Mouse (Mus musculus): ENCODE data around the gene Rorb. TPM values are rescaled to one million over a fixed set of nuclear protein-coding genes. Genes with fewer than 3 reads are reported as not detected.

The Rorb gene
- polyA plus RNA-seq (2015; fragmentation: Nextera tagmentation; extraction: Ambion mirVana) = 19.7 and 21.7 TPM in 2 replicates

DNA sequence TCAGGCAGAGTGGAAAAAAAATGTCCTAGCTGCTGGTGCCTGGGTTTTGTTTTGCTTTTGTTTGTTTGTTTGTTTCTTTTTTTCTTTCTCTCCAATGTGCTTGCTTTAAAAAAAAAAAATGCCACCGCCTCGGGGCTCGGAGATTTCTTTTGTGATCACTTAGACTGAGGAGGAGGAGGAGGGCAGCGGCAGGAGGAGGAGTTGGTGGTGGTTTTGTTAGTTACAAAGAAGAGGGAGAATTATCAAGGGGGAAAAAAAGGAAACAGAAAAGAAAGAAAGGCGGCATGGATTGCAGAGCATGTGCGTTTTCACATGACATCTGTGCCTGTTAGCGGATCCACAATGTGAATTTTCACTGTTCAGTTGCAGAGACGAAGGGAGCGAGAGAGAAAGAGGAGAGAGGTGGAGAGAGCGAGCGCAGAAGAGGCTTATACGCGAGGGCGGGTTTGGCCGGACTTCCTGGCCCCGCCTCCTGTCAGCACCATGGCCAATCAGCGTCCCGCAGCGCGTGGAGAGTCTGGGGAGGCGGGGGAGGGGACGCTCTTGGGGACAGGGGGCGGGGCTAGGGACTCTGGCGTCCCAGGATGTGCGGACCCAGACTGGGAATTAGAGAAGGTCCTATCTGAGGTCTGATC, at the start of gene Rorb:
Gene Rorb (minus strand): TSS at position 404 of the 635 bp plus-strand sequence.
- Histone ChIP-seq H3K4me1 (replicated peaks; ENCODE audit: control insufficient read depth, insufficient read depth, low read length) (peaks cover 18% of the 10 kb centered on the region), H3K4me3 (replicated peaks; ENCODE audit: low read length) (peak within 1 kb of the TSS; percentile 64), H3K9ac (replicated peaks; ENCODE audit: low read depth, low read length) (peak within 1 kb of the TSS; percentile 59), H3K4me2 (ENCODE audit: low read length) (peak within 1 kb of the TSS; percentile 94), H3K9me3 (ENCODE audit: control insufficient read depth, low read length) (no peaks in the 10 kb centered on the region), H3K27me3 (replicated peaks; ENCODE audit: control insufficient read depth, insufficient read depth, low read length) (no peaks in the 10 kb centered on the region; the same call in 1 of the 2 replicates), H3K27ac (ENCODE audit: low read length) (peak within 1 kb of the TSS; percentile 17), H3K36me3 (ENCODE audit: control insufficient read depth, insufficient read depth) (no peaks in the 10 kb centered on the region)
- WGBS = 0% methylated on average over 25 of the region's 25 CpGs
- peak; percentile 96 for ATAC-seq

DNA sequence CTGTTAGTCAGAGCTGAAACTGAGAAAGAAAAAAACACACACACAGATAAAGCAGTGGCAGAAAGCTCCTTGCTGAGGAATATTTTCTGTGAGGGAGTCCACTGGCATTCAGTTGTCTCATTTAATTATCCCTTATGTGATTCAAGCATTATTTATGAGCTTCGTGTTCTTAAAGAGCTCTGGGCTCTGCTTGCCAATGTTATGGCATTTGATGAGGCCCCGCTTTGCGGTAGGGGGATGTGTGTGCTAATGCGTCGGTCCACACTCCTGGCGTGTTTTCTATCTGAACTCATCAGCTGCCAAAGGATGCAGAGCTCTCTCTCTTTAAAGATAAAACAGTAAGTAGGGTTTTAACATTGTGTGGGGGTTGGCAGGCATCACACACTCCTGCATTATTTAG, 37.9 kb upstream of the Rorb start:
- no peak overlapping the region for H3K9ac ChIP-seq (replicated peaks; ENCODE audit: low read depth, low read length)
- no peaks in the 10 kb centered on the region for H3K27me3 ChIP-seq (replicated peaks; ENCODE audit: control insufficient read depth, insufficient read depth, low read length)
- H3K27ac ChIP-seq (ENCODE audit: low read length) = no peak overlapping the region
- WGBS = 24% methylated on average over 6 of the region's 6 CpGs
- H3K4me3 ChIP-seq (replicated peaks; ENCODE audit: low read length) = no peak overlapping the region
- ATAC-seq = peak; percentile 80
- 0 out of 2 replicates have a peak overlapping the region, but pooled peaks have one; percentile 14 for H3K4me2 ChIP-seq (ENCODE audit: low read length)
- H3K4me1 ChIP-seq (replicated peaks; ENCODE audit: control insufficient read depth, insufficient read depth, low read length) = peaks cover 5% of the 10 kb centered on the region
- no peaks in the 10 kb centered on the region for H3K9me3 ChIP-seq (ENCODE audit: control insufficient read depth, low read length)
- H3K36me3 ChIP-seq (ENCODE audit: control insufficient read depth, insufficient read depth) = no peaks in the 10 kb centered on the region

DNA sequence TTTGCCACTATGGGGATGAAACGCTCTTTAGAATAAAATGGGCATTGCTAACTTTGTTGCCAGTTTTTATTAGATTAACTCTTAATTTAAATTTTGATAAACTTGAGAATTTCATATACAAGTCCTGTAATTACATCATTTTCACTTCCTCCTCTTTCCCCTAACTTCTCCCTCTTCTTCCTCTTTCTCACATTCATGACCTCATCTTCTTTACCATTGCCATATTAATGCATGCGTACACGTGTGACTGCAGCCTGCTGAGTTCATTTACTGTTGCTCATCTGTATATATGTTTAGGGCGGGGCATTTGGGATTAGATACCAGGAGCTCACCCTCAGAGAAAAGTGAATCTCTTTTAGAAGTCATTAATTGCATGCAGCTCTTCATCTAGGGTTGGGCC, 33.5 kb upstream of the Rorb start:
- WGBS = 92% methylated on average over 4 of the region's 4 CpGs
- no peak overlapping the region for H3K4me3 ChIP-seq (replicated peaks; ENCODE audit: low read length)
- no peaks in the 10 kb centered on the region for H3K27me3 ChIP-seq (replicated peaks; ENCODE audit: control insufficient read depth, insufficient read depth, low read length)
- no peaks in the 10 kb centered on the region for H3K36me3 ChIP-seq (ENCODE audit: control insufficient read depth, insufficient read depth)
- H3K9me3 ChIP-seq (ENCODE audit: control insufficient read depth, low read length) = no peaks in the 10 kb centered on the region
- H3K9ac ChIP-seq (replicated peaks; ENCODE audit: low read depth, low read length) = no peak overlapping the region
- no peak for ATAC-seq
- no peak overlapping the region for H3K4me2 ChIP-seq (ENCODE audit: low read length)
- peaks cover 5% of the 10 kb centered on the region for H3K4me1 ChIP-seq (replicated peaks; ENCODE audit: control insufficient read depth, insufficient read depth, low read length)
- no peak overlapping the region for H3K27ac ChIP-seq (ENCODE audit: low read length)

DNA sequence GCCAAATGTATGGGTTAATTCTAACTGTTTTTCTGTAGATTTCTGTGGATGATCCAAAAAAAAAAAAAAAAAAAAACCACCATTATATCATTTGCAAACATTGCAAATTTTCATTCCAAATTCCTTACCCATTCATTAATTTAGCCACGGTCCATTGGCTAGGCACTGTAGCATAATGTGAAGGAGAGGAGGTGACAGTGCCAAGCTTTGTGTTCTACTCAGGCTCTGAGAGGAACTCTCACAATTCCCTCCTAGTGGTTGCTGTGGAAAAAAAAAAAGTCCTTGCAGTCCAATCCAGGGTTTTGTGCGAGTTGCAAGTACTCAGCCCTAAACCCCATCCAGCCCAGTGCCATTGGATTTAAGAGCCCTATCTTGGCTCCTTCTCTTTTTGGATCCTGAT, 25.9 kb upstream of the Rorb start:
- no peak overlapping the region for H3K4me2 ChIP-seq (ENCODE audit: low read length)
- H3K27ac ChIP-seq (ENCODE audit: low read length) = no peak overlapping the region
- no peak overlapping the region for H3K4me3 ChIP-seq (replicated peaks; ENCODE audit: low read length)
- no peaks in the 10 kb centered on the region for H3K27me3 ChIP-seq (replicated peaks; ENCODE audit: control insufficient read depth, insufficient read depth, low read length)
- 8% methylated on average over 2 of the region's 2 CpGs for WGBS
- no peaks in the 10 kb centered on the region for H3K36me3 ChIP-seq (ENCODE audit: control insufficient read depth, insufficient read depth)
- no peaks in the 10 kb centered on the region for H3K9me3 ChIP-seq (ENCODE audit: control insufficient read depth, low read length)
- ATAC-seq = peak; percentile 70
- H3K4me1 ChIP-seq (replicated peaks; ENCODE audit: control insufficient read depth, insufficient read depth, low read length) = no peaks in the 10 kb centered on the region
- H3K9ac ChIP-seq (replicated peaks; ENCODE audit: low read depth, low read length) = no peak overlapping the region

DNA sequence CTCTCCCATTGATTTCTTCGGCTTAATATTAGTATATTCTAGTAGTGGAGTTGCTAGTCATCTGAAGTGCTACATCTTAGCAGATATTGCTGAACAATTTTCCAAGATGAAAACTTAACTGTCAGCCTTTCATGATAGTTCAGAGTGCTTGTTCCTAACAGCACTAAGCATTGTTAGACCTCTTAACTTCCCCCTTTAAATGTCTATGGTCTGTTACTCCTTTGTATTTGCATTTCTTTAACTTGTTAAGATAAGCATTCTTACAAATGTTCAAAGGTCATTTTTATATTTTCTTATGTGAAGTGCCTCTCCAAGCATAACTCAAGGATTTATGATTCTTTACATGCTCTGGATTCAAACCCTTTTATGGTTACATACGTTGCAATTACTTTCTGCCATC, 24.8 kb upstream of the Rorb start:
- no peak overlapping the region for H3K4me3 ChIP-seq (replicated peaks; ENCODE audit: low read length)
- no peak overlapping the region for H3K27ac ChIP-seq (ENCODE audit: low read length)
- WGBS = 94% methylated on average over 2 of the region's 2 CpGs
- no peak overlapping the region for H3K9ac ChIP-seq (replicated peaks; ENCODE audit: low read depth, low read length)
- H3K4me2 ChIP-seq (ENCODE audit: low read length) = no peak overlapping the region
- no peaks in the 10 kb centered on the region for H3K9me3 ChIP-seq (ENCODE audit: control insufficient read depth, low read length)
- no peaks in the 10 kb centered on the region for H3K36me3 ChIP-seq (ENCODE audit: control insufficient read depth, insufficient read depth)
- H3K27me3 ChIP-seq (replicated peaks; ENCODE audit: control insufficient read depth, insufficient read depth, low read length) = no peaks in the 10 kb centered on the region
- no peaks in the 10 kb centered on the region for H3K4me1 ChIP-seq (replicated peaks; ENCODE audit: control insufficient read depth, insufficient read depth, low read length)
- ATAC-seq = no peak

DNA sequence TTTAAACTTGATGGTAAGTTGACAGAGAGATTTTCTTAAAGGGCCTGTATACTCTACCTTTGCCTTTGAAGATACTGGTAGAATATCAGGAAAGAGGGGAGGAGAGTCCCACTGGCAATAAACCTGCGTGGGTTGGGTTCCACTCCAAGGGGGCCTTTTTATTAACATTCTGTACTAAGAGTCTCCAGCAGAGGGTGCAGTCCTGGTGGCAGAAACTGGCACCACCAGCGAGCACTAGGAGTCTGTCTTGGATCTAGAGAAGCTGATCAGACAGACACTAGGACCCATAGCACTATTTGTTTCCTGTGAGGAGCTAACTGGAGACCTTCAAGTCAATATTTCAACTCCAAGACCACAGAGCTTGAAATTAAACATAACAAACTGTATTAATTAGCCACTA, 11.3 kb upstream of the Rorb start:
- no peak overlapping the region for H3K4me2 ChIP-seq (ENCODE audit: low read length)
- no peaks in the 10 kb centered on the region for H3K36me3 ChIP-seq (ENCODE audit: control insufficient read depth, insufficient read depth)
- H3K9me3 ChIP-seq (ENCODE audit: control insufficient read depth, low read length) = no peaks in the 10 kb centered on the region
- no peak overlapping the region for H3K4me3 ChIP-seq (replicated peaks; ENCODE audit: low read length)
- no peak for ATAC-seq
- H3K27me3 ChIP-seq (replicated peaks; ENCODE audit: control insufficient read depth, insufficient read depth, low read length) = no peaks in the 10 kb centered on the region
- H3K27ac ChIP-seq (ENCODE audit: low read length) = no peak overlapping the region
- no peaks in the 10 kb centered on the region for H3K4me1 ChIP-seq (replicated peaks; ENCODE audit: control insufficient read depth, insufficient read depth, low read length)
- WGBS = 46% methylated on average over 2 of the region's 2 CpGs
- no peak overlapping the region for H3K9ac ChIP-seq (replicated peaks; ENCODE audit: low read depth, low read length)

DNA sequence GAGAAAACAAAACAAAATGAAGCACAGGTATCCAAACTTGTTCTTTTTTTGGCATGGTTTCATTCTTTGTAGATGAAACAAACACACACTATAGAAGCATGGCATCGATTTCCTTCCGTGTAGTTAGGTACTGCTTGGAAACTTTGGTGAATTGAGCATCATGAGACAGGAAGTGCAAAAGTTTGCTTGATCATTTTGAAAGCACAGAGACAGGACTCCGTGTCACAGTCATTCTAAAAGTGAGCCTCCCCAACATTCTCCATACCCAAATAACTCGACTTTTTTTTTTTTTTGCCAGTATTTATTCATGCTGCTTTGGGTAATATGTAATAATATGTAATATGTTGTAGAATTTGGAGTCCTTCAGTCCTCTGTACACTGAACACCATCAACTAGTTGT, 1.2 kb upstream of the Rorb start:
- Histone ChIP-seq H3K4me2 (ENCODE audit: low read length) (no peak overlapping the region), H3K36me3 (ENCODE audit: control insufficient read depth, insufficient read depth) (no peaks in the 10 kb centered on the region), H3K4me3 (replicated peaks; ENCODE audit: low read length) (no peak overlapping the region), H3K27me3 (replicated peaks; ENCODE audit: control insufficient read depth, insufficient read depth, low read length) (no peaks in the 10 kb centered on the region; the same call in 1 of the 2 replicates), H3K27ac (ENCODE audit: low read length) (no peak overlapping the region), H3K4me1 (replicated peaks; ENCODE audit: control insufficient read depth, insufficient read depth, low read length) (peaks cover 18% of the 10 kb centered on the region), H3K9ac (replicated peaks; ENCODE audit: low read depth, low read length) (no peak overlapping the region), H3K9me3 (ENCODE audit: control insufficient read depth, low read length) (no peaks in the 10 kb centered on the region)
- ATAC-seq = no peak
- 65% methylated on average over 4 of the region's 4 CpGs for WGBS

DNA sequence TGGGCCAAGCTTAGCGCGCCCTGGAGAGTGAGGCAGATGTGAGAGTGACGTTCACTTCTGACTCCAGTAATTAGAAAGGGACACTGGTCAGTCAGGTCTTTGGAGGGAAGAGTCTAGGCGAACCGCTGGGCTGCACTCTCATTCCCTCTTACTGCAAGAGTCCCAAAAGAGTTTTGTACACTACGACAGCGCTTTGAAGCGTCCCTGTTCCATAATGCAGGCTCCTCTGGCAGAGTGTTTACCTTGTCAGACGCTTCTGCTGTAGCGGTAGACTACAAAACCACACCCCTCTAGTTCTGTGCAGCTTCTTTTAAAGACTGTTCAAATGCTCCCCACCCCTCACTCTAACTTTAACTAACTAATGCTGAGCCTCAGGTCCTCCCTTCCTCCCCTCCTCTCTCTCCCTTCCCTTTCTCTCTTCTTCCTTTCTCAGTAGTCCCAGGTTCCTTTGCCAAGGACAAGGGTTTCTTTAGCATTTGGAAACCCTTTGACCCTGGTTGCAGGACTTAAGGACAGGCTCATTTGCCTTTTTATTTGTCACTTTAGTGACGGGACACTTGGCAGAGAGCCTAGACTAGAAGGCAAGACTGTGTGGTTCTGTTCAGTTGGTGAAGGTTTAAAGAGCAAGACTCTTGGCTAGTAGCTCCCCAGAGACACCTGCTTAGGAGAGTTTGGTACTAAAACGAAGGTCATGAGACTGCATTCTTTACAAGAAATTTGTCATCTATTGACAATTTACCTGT, 603 bp upstream of the Rorb start:
- WGBS = 3% methylated on average over 12 of the region's 12 CpGs
- no peak for ATAC-seq
- Histone ChIP-seq H3K9ac (replicated peaks; ENCODE audit: low read depth, low read length) (peak overlapping the region; percentile 59; the same call in 1 of the 2 replicates), H3K27ac (ENCODE audit: low read length) (no peak overlapping the region), H3K27me3 (replicated peaks; ENCODE audit: control insufficient read depth, insufficient read depth, low read length) (no peaks in the 10 kb centered on the region; the same call in 1 of the 2 replicates), H3K4me1 (replicated peaks; ENCODE audit: control insufficient read depth, insufficient read depth, low read length) (peaks cover 18% of the 10 kb centered on the region), H3K36me3 (ENCODE audit: control insufficient read depth, insufficient read depth) (no peaks in the 10 kb centered on the region), H3K9me3 (ENCODE audit: control insufficient read depth, low read length) (no peaks in the 10 kb centered on the region), H3K4me3 (replicated peaks; ENCODE audit: low read length) (peak overlapping the region; percentile 64), H3K4me2 (ENCODE audit: low read length) (peak overlapping the region; percentile 94)

DNA sequence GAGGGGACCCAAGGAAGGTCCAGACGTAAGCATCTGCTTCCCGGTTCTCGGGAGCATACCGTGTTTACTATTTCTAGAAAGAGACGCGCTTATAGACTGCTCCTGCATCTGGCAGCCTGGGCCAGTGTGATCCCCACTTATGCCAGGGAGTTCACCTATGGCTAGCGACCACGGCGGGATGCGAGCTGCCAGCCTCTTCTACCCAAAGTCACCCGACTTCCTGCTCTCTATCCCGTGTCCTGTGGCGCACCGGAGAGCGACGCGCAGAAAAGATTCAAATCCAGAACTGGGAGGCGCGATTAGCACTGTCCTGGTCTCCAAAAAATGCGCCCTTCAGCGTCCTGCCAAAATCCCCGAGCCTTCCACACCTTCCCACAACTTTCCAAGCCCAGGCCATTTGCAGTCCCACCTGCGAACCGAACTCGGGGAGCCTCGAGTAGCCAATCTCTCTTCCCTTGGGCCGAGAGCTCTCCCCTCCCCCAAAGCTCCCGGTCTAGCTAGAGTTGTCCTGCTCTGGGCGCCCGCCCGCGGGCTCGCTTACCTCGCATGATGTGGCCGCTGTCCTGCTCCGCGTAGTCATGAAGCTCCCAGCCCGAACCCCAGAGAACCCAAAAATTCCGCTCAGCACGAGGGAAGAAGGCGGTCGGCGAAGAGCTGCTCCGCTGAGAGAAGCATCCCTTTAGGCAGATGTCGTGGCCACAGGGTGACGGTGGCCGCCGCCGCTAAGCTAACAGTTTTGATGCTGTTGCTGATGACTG, 806 bp downstream of the Rorb start:
- Histone ChIP-seq H3K27ac (ENCODE audit: low read length) (peak overlapping the region; percentile 17), H3K27me3 (replicated peaks; ENCODE audit: control insufficient read depth, insufficient read depth, low read length) (no peaks in the 10 kb centered on the region; the same call in 1 of the 2 replicates), H3K36me3 (ENCODE audit: control insufficient read depth, insufficient read depth) (no peaks in the 10 kb centered on the region), H3K4me2 (ENCODE audit: low read length) (peak overlapping the region; percentile 94), H3K4me1 (replicated peaks; ENCODE audit: control insufficient read depth, insufficient read depth, low read length) (peaks cover 18% of the 10 kb centered on the region), H3K9ac (replicated peaks; ENCODE audit: low read depth, low read length) (peak overlapping the region; percentile 59), H3K4me3 (replicated peaks; ENCODE audit: low read length) (peak overlapping the region; percentile 64), H3K9me3 (ENCODE audit: control insufficient read depth, low read length) (no peaks in the 10 kb centered on the region)
- under 1% methylated on average over 49 of the region's 49 CpGs for WGBS
- peak; percentile 61 for ATAC-seq

All from forebrain, embryonic 16.5 days (tissue).